Mouse (Mus musculus): ENCODE data around the gene Ubap1l. TPM values are rescaled to one million over a fixed set of nuclear protein-coding genes. Genes with fewer than 3 reads are reported as not detected.
A peak's percentile ranks its signal among the peaks of the same experiment; 100 is the strongest.

Gene Ubap1l
- total RNA-seq, 2 experiments from 2014 or later: 0.14 to 0.38 TPM

DNA sequence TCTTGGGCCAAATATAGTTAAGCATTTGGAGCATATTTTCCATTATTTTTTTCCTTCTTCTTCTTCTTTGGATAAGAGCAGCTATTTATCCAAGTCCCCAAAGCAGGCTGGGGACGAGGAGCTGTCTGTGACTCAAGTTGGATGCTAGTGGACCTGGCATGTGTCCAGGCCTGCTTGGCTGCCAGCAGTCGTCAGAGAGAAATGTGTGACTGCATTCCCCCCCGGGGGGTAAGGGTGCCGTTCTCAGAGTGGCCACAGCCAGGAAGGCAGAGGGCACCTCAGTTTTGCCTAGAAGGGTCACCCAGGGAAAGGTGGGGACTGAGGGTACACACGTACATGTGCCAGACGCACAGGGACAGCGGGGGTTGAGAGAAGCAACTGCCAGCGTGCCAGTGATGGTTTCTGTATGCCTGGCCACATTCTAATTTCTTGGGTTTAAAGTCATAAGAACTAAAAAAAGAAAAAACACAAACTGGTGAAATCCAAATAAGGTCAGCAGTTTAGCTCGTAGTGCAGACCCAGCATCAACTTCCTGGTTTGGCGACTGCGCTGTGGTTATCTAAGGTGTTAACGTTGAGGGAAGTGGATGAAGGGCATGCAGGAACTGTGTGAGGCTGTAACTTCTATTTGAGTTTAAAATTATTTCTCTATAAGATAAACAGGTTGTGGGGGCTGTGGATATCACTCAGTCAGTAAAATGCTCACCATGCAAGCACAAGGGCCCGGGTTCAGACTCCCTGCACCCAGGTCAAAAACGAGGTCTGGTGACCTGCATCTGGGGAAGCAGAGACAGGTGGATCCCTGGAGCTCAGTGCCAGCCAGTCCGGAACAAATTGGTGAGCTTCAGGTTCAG, 43.7 kb downstream of the Ubap1l start:
- intact Hi-C loops (cut with DNase I; ENCODE audit: low total_unique reads): no loop called here
- peak; percentile 82 for DNase-seq

DNA sequence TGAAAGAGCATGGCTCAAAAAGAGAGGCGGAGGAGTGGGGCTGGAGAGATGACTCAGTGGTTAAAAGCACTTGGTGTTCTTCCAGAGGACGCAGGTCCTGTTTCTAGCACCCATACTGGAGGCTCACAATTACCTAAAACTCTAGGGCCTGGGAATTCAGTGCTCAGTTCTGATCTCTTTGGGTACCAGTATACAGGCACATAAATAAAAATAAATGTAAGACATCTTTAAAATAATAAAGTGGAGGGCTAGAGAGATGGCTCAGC, 44.3 kb downstream of the Ubap1l start:
- intact Hi-C loops (cut with DNase I; ENCODE audit: low total_unique reads): no loop called here

DNA sequence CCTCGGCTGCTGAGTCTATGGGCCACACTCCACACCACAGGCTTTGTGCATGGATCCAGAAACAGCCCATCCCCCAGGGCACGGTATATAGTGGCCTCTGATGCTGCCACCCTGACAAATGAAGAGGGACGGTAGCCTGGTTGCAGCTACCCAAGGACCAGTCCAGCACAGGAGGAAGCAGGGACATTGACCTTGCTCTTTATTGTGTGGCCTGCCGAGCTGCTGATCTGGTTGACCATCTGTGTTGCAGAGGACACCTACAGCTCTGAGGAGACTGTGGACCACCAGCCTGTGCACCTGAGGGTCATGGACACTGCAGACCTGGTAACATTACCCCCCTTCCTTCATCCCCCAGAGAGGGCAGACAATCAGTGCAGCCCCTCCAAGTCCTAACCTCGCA, 46.5 kb downstream of the Ubap1l start:
- intact Hi-C loops (cut with DNase I; ENCODE audit: low total_unique reads): no loop called here
- DNase-seq: no peak

More for the DNA sequence above, 44.3 kb downstream of the Ubap1l start:
- no peak for DNase-seq

DNA sequence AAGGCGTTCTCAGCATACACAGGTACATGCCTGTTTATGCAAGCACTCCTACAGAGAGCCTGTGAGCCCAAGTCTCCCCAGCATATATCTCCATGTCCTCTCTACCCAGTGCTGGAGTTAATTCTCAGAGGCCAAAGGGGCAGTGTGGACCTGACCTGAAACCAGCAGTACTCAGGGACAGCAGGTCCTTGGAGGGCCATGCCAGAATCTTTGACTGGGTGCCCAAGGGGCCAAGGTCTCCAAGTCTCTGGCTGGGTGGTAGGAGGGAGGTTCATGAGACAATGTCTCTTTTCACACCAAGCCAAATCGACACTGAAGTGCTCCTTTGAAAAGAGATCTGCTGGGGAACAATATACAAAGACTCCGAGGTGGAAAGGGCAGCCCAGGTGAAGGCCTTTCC, 47.0 kb downstream of the Ubap1l start:
- DNase-seq: no peak

DNA sequence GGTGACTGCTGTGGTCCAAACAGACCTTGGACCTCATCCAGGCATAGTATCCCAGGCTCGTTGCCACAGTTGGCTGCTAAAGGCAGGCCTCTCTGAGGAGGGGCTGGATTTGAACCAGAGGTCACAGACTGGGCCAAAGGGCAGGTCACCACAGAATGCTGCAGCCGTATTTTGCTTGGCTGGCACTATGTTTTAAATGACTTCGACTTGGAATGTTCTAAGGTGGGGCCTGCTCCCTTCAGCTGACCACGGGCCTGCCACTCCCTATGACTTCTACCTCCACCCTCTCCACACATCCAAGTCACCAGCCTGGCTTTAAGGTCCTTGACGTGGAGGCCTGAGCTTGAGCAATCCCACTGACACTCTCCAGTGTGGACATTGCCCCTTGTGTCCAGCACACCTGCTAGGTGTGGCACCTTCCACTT, 48.0 kb downstream of the Ubap1l start:
- no peak for DNase-seq
- intact Hi-C loops (cut with DNase I; ENCODE audit: low total_unique reads): no loop called here

More for the DNA sequence above, 47.0 kb downstream of the Ubap1l start:
- intact Hi-C loops (cut with DNase I; ENCODE audit: low total_unique reads): no loop called here

DNA sequence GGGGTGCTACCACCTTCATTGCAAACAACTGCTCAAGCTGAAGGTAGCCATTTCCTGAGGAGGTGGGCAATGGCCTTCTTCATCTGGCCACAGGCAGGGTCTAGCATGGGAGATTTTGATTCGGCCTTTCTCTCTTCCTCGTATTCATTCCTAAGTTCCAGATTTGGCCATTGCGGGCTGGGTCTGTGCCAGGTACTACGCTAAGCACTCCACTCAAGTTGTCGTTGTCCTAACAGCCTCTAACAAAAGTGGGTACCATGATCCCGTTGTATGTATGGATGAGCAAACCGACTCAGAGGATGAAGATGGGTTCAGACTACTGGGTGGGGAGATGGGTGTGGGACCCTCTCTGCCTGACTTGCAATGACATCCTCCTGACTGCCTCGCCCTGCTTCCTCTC, 49.5 kb downstream of the Ubap1l start:
- no peak for DNase-seq
- intact Hi-C loops (cut with DNase I; ENCODE audit: low total_unique reads): loop anchor here (5.0 kb wide), 1 partner anchor 38 kb away; no protein-coding TSS in a partner anchor

DNA sequence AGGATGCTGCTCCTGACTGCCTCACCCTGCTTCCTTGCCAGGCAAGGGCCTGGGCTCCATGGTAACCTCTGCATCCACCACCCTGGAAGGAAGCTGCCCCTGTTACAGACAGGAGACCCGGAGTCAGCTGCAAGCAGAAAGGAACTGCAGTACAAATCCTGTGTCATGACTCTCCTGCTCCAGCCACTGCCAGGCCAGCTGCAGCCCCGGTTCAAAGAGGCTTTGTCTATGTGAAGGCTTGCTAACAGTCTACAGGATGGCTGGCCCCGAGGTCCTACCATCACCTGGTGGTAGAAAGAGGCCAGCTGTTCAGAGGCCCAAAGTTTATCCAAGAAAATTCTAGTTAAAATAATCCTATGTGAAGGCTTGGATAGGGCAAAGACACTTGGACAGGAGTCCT, 50.5 kb downstream of the Ubap1l start:
- intact Hi-C loops (cut with DNase I; ENCODE audit: low total_unique reads): loop anchor here (5.0 kb wide), 1 partner anchor 39 kb away; no protein-coding TSS in a partner anchor
- no peak for DNase-seq

DNA sequence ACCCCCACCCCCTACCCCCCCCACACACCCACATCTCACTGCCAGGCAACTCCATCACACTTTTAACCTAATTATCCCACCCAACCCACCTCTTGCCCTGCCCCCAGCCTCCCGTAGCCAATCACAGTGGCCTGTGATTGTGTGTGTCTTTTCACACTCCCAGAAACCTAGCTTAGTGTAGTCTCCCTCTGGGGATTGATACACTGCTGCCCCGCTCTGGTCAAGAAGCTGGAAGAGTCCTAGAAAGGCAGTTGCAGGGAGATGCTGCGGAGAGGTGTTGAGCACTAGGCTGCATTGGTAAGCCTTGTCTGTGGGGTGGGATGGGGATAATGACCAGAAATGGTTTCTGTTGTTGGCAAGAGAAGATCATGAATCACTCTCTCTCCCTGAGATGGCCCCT, 56.9 kb downstream of the Ubap1l start:
- intact Hi-C loops (cut with DNase I; ENCODE audit: low total_unique reads): no loop called here

DNA sequence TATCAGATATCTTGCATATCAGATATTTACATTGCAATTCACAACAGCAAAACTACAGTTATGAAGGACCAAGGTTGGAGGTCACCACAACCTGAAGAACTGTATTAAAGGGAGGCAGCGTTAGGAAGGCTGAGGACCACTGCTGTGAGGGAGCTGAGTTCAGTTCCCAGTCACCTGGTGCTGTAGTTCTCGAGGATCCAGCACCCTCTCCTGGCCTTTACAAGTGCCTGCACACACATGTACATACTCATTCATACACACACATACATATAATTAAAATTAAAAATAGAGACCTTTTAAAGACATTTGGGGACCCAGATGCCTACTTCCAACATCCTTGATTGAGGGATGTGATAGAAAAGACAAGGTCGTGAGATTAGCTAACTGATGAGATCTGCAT, 58.8 kb downstream of the Ubap1l start:
- intact Hi-C loops (cut with DNase I; ENCODE audit: low total_unique reads): no loop called here
- no peak for DNase-seq

More for the DNA sequence above, 56.9 kb downstream of the Ubap1l start:
- no peak for DNase-seq

DNA sequence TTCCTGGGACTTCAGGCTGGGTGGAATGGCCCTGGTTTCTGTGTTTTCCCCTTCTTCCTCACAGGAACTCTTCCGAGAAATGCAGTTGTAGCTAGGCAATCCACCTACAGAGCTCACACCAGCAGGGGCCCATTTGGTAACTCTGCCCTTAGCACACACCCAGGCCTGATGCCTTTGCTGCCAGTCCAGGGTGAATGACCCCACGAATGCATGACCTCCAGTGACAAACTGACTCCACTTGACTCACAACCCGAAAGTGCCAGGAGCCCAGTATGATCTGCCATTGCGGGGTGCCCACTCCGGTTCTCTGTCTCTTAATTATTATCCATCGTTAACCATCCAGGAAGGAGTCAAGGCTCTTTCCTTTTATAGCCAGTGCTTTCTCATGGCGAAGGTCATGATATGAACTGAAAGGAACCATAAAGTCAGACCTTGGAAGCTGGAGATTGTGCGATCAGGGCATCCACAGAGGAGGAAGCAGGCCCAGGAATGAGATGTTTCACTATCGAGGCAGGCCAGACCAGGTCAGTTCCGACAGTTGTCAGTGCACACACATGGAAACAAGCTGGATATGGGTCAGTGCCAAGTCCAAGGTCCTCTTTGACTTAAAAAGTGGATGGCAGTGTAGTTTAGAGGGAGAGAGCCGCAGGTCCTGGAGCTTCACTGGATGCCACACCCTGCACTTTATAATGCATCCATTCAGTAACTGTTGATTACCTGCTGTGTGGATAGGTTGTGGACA, 62.1 kb downstream of the Ubap1l start, which contains the start of gene Slc51b:
Slc51b (minus strand) TSS at position 196 of the 742 bp plus-strand sequence.
- intact Hi-C loops (cut with DNase I; ENCODE audit: low total_unique reads): no loop called here
- no peak for DNase-seq

DNA sequence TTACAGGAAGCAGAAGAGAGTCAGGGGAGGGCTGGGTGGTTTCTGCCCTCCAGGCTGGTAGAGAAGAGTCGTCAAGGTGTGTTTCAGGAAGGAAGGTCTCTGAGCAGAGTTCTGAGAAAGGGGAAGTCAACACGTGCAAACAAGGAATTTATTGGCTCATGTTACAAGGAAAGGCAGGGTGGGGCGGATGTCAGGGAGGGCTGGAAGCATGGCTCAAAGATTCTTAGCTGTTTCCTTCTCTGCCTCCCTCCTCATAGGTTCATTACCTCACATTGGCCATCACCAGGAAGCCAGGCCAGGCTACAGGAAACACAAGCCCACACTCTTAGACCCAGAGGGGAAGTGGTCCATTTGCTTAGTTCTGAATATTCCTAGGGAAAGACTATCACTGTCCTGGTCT, 63.6 kb downstream of the Ubap1l start:
- no peak for DNase-seq
- intact Hi-C loops (cut with DNase I; ENCODE audit: low total_unique reads): no loop called here

DNA sequence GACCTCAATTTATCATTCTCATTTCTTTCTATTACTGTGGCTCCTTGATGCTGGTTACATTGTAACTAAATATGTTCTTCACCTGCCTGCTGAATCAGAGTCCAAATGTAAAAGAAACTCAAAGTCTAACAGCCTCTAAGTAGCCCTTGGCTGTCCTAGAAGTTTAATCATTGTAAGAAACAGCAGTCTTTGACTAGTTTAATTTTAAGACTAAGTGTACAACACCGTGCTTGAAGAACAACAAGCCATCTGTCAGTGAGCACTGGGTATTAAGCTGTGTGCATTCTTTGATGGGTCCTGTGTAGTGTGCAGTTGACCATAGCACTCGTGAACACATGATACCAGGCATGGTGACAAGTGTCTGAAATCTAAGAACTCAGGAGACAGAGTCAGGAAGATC, 66.7 kb downstream of the Ubap1l start:
- intact Hi-C loops (cut with DNase I; ENCODE audit: low total_unique reads): no loop called here
- no peak for DNase-seq

DNA sequence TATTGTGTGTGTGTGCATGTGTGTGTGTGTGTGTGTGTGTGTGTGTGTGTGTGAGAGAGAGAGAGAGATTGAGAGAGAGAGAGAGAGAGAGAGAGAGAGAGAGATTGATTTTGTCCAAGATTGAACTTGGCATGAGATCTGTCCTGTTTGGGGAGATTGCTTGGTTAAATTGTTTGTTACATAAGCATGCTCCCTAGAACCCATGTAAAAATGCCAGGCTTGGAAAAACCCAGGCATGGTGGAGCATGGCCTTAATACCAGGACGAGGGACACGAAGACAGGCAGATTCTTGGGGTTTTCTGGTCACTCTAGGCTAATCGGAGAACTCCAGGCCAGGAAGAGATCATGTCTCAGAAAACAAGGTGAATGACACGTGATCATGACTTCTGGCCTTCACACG, 67.2 kb downstream of the Ubap1l start:
- no peak for DNase-seq

More for the DNA sequence above, 67.2 kb downstream of the Ubap1l start:
- intact Hi-C loops (cut with DNase I; ENCODE audit: low total_unique reads): no loop called here

Other genes starting within 250 kb of the Ubap1l start
- gene Igdcc3, start 219.9 kb upstream of the Ubap1l start, total RNA-seq (2021): under 1 TPM; 0.37 to 0.58 TPM
- gene Parp16, start 165.7 kb upstream of the Ubap1l start, total RNA-seq (2021): 1 to 10 TPM; 4.9 to 5.4 TPM
- 100 to 1,000 TPM in 1 of 2 experiments, 10 to 100 TPM in 1; 63.1 to 122 TPM for gene Cilp, start 95.9 kb upstream of the Ubap1l start, total RNA-seq (2021)
- gene Clpx, start 66.8 kb upstream of the Ubap1l start, total RNA-seq (2021): 10 to 100 TPM; 56.9 to 75.9 TPM
- gene Pdcd7, start 14.9 kb upstream of the Ubap1l start, total RNA-seq (2021): 10 to 100 TPM in 1 of 2 experiments, 1 to 10 TPM in 1; 9.1 to 13.2 TPM
- 10 to 100 TPM in 1 of 2 experiments, 1 to 10 TPM in 1; 5.5 to 10.2 TPM for gene Kbtbd13, start 30.6 kb downstream of the Ubap1l start, total RNA-seq (2021)
- gene Rasl12, start 37.5 kb downstream of the Ubap1l start, total RNA-seq (2021): 1 to 10 TPM; 6.7 to 7.7 TPM
- gene Slc51b, start 61.9 kb downstream of the Ubap1l start, total RNA-seq (2021): not detected
- 1 to 10 TPM; 4.7 to 5.9 TPM for gene Mtfmt, start 74.7 kb downstream of the Ubap1l start, total RNA-seq (2021)
- gene Spg21, start 99.9 kb downstream of the Ubap1l start, total RNA-seq (2021): 10 to 100 TPM; 23.8 to 29.2 TPM
- not detected for gene Ankdd1a, start 159.2 kb downstream of the Ubap1l start, total RNA-seq (2021)
- gene Plekho2, start 219.0 kb downstream of the Ubap1l start, total RNA-seq (2021): 10 to 100 TPM in 1 of 2 experiments, 1 to 10 TPM in 1; 8.3 to 10.7 TPM
- under 1 TPM; 0.44 to 0.57 TPM for gene Pif1, start 226.1 kb downstream of the Ubap1l start, total RNA-seq (2021)

All from gastrocnemius, postnatal 14 days (tissue).